Mouse (Mus musculus) embryonic fibroblast, embryonic 13.5 days (primary cell): ENCODE data around the gene Rcan2.

Experiments
- CTCF ChIP-seq: IDR thresholded peaks from 2 replicates; pipeline ENCODE4 v1.5.1; 2011; ENCODE audit warnings: mild to moderate bottlenecking, control low read depth, low read length, moderate library complexity, borderline replicate concordance; ENCODE audit not compliant: insufficient read depth
- POLR2A ChIP-seq: IDR thresholded peaks from 2 replicates; pipeline ENCODE4 v1.6.1; 2011; ENCODE audit warnings: low read depth, mild to moderate bottlenecking, control low read depth, low read length, moderate library complexity

GRCm38 (mm10) chr17:44061289-44061890 lies 260.2 kb downstream of the Rcan2 start:
- TF ChIP-seq POLR2A: no peak
- TF ChIP-seq CTCF: no peak
